Mouse (Mus musculus) lung, embryonic 14.5 days (tissue): ENCODE data around the gene Foxred2. TPM values are rescaled to one million over a fixed set of nuclear protein-coding genes. Genes with fewer than 3 reads are reported as not detected.

Experiments used
- ATAC-seq: fragments of 200-750 bp; cut with Nextera tagmentation; 2 replicates; pipeline ENCODE4 v1.8.0; 2017; ENCODE audit warnings: mild to moderate bottlenecking, moderate TSS enrichment, moderate library complexity; ENCODE audit not compliant: insufficient read depth
- DNase-seq: peaks from one replicate; pipeline ENCODE4 v3.0.0-alpha.2; 2015
- H3K27ac ChIP-seq: fragments of 300-500 bp; sonication (generic); 2 replicates; pipeline ENCODE4 v1.5.1; 2014; ENCODE audit warnings: low read depth, mild to moderate bottlenecking, moderate library complexity
- H3K27me3 ChIP-seq: fragments of 300-500 bp; sonication (generic); 2 replicates; pipeline ENCODE4 v1.6.1; 2014; ENCODE audit warnings: low read length, control low read depth; ENCODE audit not compliant: insufficient read depth
- H3K36me3 ChIP-seq: fragments of 300-500 bp; sonication (generic); 2 replicates; pipeline ENCODE4 v1.6.1; 2014; ENCODE audit warnings: control low read depth; ENCODE audit not compliant: insufficient read depth
- H3K4me1 ChIP-seq: fragments of 300-500 bp; sonication (generic); 2 replicates; pipeline ENCODE4 v1.6.1; 2014; ENCODE audit warnings: antibody characterized with exemption, control low read depth; ENCODE audit not compliant: insufficient read depth
- H3K4me2 ChIP-seq: fragments of 300-500 bp; sonication (generic); 2 replicates; pipeline ENCODE4 v1.6.1; 2014; ENCODE audit warnings: mild to moderate bottlenecking
- H3K4me3 ChIP-seq: fragments of 300-500 bp; sonication (generic); 2 replicates; pipeline ENCODE4 v1.5.1; 2014; ENCODE audit warnings: low read depth, low read length
- H3K9ac ChIP-seq: fragments of 300-500 bp; sonication (generic); 2 replicates; pipeline ENCODE4 v1.6.1; 2014
- H3K9me3 ChIP-seq: fragments of 300-500 bp; sonication (generic); 2 replicates; pipeline ENCODE4 v1.6.1; 2016; ENCODE audit warnings: low read depth, low read length, control low read depth
- CTCF ChIP-seq: IDR thresholded peaks from 2 replicates; pipeline ENCODE4 v1.5.1; 2016; ENCODE audit warnings: antibody characterized with exemption, low read depth
- WGBS: fragments of 180-500 bp; shearing (Covaris S2); extraction: QIAGEN DNeasy Blood & Tissue Kit; methylation state at CpG from one replicate; pipeline ENCODE4 v1.1.7; 2014; 5-methylcytosine and 5-hydroxymethylcytosine counted together
- polyA plus RNA-seq: library from polyadenylated mRNA; unstranded; fragments of >200 nt; fragmentation: Nextera tagmentation; extraction: Ambion mirVana; gene quantifications from 2 replicates; pipeline ENCODE4 v1.2.1, GENCODE M21; 2014

The Foxred2 gene
- polyA plus RNA-seq, 1 experiment from 2014 or later = 5.4 TPM

DNA sequence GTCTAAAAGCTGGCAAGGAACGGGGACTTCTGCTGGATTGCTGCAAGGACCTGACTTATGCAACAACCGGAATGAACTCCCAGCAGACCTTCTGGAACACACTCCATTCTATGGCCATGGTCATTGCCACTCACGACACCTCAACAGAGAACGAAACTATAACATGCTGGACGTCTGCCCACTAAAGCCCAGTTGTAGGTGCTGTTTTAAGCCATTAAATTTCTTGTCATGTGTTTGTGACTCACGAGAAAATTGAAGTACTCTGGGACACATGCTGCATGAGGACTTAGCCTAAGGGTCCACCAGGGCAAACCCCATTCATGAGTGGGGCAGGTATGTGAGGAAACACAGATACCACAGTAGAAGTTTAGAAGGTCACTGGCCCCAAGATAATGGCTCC, 4.2 kb upstream of the Foxred2 start:
- H3K36me3 ChIP-seq = peaks cover 79% of the 10 kb centered on the region
- DNase-seq = no peak
- H3K4me1 ChIP-seq = peaks cover 10% of the 10 kb centered on the region
- no peak for TF ChIP-seq CTCF
- H3K27ac ChIP-seq = no peak overlapping the region
- ATAC-seq = no peak
- 90% methylated on average over 6 of the region's 6 CpGs for WGBS
- H3K9me3 ChIP-seq = no peaks in the 10 kb centered on the region
- no peak overlapping the region for H3K4me3 ChIP-seq
- H3K27me3 ChIP-seq = peaks cover 8% of the 10 kb centered on the region
- H3K4me2 ChIP-seq = no peak overlapping the region
- no peak overlapping the region for H3K9ac ChIP-seq

DNA sequence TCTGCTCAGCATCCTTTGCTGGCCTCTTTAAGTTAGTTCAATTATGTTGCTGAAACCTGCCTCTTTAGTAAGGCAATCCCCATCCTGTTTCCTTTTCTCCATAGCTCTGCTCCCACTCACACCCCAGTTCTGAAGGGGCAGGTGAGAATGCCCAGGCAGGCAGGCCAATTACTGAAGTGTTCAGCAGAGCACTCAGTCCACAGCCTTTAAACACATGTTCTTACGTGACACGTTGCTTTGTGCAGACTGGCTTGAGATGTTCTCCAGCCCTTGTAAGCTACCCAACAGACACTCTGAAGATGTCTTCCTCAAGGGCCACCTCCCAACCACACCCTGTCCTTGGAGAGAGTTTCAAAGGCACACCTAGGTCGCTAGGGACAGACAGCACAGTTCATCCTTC, 1.5 kb upstream of the Foxred2 start:
- Histone ChIP-seq H3K27ac (no peak overlapping the region), H3K9ac (no peak overlapping the region), H3K9me3 (no peaks in the 10 kb centered on the region), H3K4me3 (no peak overlapping the region), H3K27me3 (peaks cover 13% of the 10 kb centered on the region), H3K4me2 (no peak overlapping the region), H3K36me3 (peaks cover 53% of the 10 kb centered on the region), H3K4me1 (peaks cover 10% of the 10 kb centered on the region)
- no peak for TF ChIP-seq CTCF
- no peak for DNase-seq
- no peak for ATAC-seq
- 51% methylated on average over 3 of the region's 3 CpGs for WGBS

DNA sequence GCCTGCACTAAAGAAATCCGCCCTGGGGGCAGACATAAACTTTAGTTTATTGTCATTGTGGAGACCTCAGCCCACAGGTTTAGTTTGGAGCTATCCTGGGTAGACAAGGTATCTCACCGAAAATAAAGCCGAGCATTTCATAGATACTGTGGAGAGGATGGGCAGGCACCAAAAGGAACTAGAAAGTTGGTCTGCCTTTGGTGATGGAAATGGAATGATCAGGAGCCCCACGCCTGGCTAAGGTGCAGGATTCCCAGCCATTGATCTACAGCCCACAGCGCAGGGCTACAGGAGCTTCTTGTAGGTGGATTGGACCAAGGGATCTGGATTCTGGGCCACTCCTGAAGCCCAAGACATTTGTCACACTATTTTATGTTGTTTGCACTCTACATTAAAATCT, 1.1 kb upstream of the Foxred2 start:
- TF ChIP-seq CTCF = no peak
- no peak overlapping the region for H3K4me2 ChIP-seq
- H3K4me3 ChIP-seq = no peak overlapping the region
- no peak overlapping the region for H3K27ac ChIP-seq
- peaks cover 13% of the 10 kb centered on the region for H3K27me3 ChIP-seq
- H3K9me3 ChIP-seq = no peaks in the 10 kb centered on the region
- no peak overlapping the region for H3K9ac ChIP-seq
- WGBS = 47% methylated on average over 5 of the region's 5 CpGs
- H3K36me3 ChIP-seq = peaks cover 48% of the 10 kb centered on the region
- DNase-seq = no peak
- peaks cover 10% of the 10 kb centered on the region for H3K4me1 ChIP-seq
- ATAC-seq = no peak

DNA sequence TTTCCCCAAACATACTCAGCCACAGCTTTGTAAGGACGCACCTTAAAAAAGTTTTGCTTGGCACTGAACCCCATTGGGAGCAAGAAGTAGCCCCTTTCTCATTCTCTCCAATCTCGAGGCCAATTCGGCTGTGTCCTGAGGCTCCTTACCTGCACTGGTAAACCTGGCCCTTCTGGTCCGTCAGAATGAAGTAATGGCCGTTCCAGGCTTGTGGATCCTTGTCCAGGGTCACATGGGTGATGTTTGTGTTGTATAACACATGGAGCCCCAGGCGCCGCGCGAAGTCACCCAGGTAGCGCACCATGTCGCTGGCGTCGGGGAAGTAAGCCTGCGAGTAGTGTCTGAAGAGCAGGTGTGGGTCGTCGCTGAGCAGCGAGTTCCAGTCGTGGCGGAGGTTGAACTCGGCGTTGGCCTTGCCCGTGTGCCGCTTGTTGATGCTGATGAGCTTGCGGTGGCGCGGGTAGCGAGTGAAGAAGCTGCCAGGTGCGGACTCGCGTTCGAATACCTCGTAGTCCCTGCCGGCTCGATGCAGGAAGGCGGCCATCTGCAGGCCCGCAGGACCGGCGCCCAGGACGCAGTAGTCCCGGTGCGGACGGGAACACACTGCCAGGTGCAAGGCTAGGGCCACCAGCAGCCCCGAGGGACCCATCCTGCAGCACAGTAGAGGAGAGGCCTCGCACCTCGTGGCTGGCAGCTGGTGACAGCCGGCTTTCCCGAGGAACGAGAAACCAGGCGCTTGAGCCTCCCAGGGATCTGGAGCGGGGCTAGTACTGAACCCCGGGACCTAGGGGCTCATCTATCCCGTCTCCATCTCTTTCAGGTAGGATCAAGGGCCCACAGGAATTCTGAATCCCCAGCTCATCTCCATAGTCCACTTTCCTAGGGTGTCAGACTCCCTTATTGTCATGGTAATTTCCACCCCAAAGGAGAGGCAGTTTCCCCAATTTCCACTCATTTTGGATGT, 800 bp downstream of the Foxred2 start:
- peak overlapping the region; percentile 50 for H3K9ac ChIP-seq
- H3K9me3 ChIP-seq = no peaks in the 10 kb centered on the region
- DNase-seq (peak; percentile 21), ATAC-seq (peak; percentile 56)
- H3K27me3 ChIP-seq = peaks cover 13% of the 10 kb centered on the region
- 7% methylated on average over 52 of the region's 52 CpGs for WGBS
- H3K4me2 ChIP-seq = peak overlapping the region; percentile 84
- peaks cover 10% of the 10 kb centered on the region for H3K4me1 ChIP-seq
- no peak for TF ChIP-seq CTCF
- peaks cover 29% of the 10 kb centered on the region for H3K36me3 ChIP-seq
- peak overlapping the region; percentile 52 for H3K4me3 ChIP-seq
- no peak overlapping the region for H3K27ac ChIP-seq

DNA sequence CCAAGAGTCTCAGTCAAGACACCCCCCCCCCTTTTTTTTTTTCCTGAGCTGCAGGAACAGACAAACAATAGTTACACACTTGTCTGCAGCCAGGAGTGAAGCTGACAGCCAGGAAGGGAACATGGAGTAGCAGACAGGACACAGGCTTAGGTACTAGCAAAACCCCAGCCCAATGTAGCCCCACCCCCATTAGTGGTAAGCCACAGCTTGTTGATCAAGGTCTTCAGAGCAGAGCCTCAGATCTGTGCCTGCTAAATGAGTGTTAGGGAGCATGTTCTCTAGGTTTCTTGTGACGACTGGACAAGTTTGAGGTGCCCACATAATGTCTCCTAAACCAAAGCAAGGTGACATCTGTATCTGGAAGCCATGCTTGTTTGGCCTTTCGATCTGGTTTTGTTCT, 2.2 kb downstream of the Foxred2 start:
- H3K4me3 ChIP-seq = no peak overlapping the region
- DNase-seq (no peak), ATAC-seq (no peak)
- H3K36me3 ChIP-seq = peaks cover 16% of the 10 kb centered on the region
- H3K27me3 ChIP-seq = peaks cover 13% of the 10 kb centered on the region
- H3K4me2 ChIP-seq = no peak overlapping the region
- 86% methylated on average over 2 of the region's 2 CpGs for WGBS
- no peak overlapping the region for H3K9ac ChIP-seq
- H3K27ac ChIP-seq = no peak overlapping the region
- TF ChIP-seq CTCF = no peak
- no peaks in the 10 kb centered on the region for H3K9me3 ChIP-seq
- peaks cover 10% of the 10 kb centered on the region for H3K4me1 ChIP-seq

DNA sequence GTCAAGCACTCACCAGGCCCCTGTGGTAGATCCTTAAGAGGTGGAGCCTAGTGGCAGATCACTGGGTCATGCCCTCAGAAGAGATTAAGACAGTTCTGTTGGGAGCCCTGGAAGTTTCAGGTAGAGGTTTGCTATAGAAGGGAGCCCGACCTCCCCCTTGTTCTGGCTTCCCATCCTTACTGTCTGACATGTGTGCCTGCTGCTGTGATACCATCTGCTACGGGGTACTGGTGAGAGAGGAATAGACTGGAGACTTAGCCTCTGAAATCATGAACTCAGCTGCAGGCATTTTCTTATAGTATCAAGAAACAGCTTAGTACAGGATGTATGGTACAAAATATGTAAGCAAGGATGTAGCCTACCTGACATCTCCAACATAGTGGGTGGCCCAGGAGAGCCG, 3.6 kb downstream of the Foxred2 start:
- WGBS = 80% methylated on average over 3 of the region's 3 CpGs
- no peak overlapping the region for H3K27ac ChIP-seq
- H3K4me1 ChIP-seq = peaks cover 10% of the 10 kb centered on the region
- DNase-seq (no peak), ATAC-seq (no peak)
- H3K4me2 ChIP-seq = no peak overlapping the region
- H3K9ac ChIP-seq = no peak overlapping the region
- peaks cover 1% of the 10 kb centered on the region; the same call in 1 of the 2 replicates for H3K36me3 ChIP-seq
- H3K4me3 ChIP-seq = no peak overlapping the region
- H3K27me3 ChIP-seq = peaks cover 13% of the 10 kb centered on the region
- no peaks in the 10 kb centered on the region for H3K9me3 ChIP-seq
- TF ChIP-seq CTCF = no peak

DNA sequence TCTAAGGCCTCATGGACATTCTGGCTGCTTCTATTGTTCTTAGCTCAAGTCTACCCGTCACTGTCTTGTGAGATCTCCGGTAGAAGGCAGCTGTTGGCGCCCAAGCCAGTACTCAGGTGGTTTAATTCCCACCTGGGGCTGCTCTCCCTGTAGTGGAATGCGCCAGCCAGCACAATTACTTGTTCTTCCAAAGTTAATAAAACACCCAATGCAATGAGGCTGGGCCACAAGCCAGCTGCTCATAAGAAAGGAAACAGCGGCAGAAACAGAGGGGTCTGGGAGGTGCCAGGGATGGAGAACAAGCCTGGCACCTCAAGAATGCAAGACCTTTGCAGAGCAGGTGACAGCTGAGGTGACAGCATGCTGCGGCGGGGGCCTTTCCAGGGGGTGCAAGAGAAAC, 7.5 kb downstream of the Foxred2 start:
- WGBS = 84% methylated on average over 7 of the region's 7 CpGs
- no peak overlapping the region for H3K9ac ChIP-seq
- H3K4me1 ChIP-seq = no peaks in the 10 kb centered on the region
- no peak for DNase-seq
- TF ChIP-seq CTCF = no peak
- H3K9me3 ChIP-seq = no peaks in the 10 kb centered on the region
- ATAC-seq = no peak
- H3K27ac ChIP-seq = no peak overlapping the region
- no peaks in the 10 kb centered on the region for H3K27me3 ChIP-seq
- no peak overlapping the region for H3K4me2 ChIP-seq
- H3K4me3 ChIP-seq = no peak overlapping the region
- no peaks in the 10 kb centered on the region for H3K36me3 ChIP-seq
